Mouse (Mus musculus) neural tube, postnatal 0 days (tissue): Measurements from ENCODE around the gene Trpm3. TPM values are rescaled to one million over a fixed set of nuclear protein-coding genes. Genes with fewer than 3 reads are reported as not detected.

Experiments used
- microRNA counts: library from miRNA; unstranded; fragments of <30 nt; microRNA quantifications from one replicate; lab custom pipeline; 2015
- microRNA-seq: library from miRNA; unstranded; fragments of <30 nt; microRNA quantifications from one replicate; pipeline ENCODE4, GENCODE M21; 2016
- polyA plus RNA-seq: library from polyadenylated mRNA; unstranded; fragments of >200 nt; fragmentation: Nextera tagmentation; extraction: Ambion mirVana; gene quantifications from 2 replicates; pipeline ENCODE4 v1.2.1, GENCODE M21; 2015

Trpm3 gene
- 19.7 and 21.2 TPM in 2 replicates for polyA plus RNA-seq

GRCm38 (mm10) chr19:22138590-22139421, at the start of gene Trpm3:
Gene Trpm3, plus strand, starts transcription at chr19:22139046.

MicroRNA genes within 50 kb of the gene (microRNA counts, 519-probe panel; counts per million panel counts)
- microRNA mmu-miR-204 (lab: Ali Mortazavi, UCI): 5,946 counts per million, percentile 82 among the panel's probes with 10 or more counts

Small RNAs within 50 kb of the gene (microRNA-seq; reads per million reads assigned to microRNA genes)
- 804 reads per million, percentile 72 among the genes with 10 or more reads in this experiment for gene Mir204
